Mouse (Mus musculus) lung, embryonic 15.5 days (tissue): ENCODE measurements at regions not wholly inside any gene's neighbourhood (a gene's known extent, or its start where the extent isn't known, plus 50 kb on each side); places are given as distances from the start of the nearest gene placed in this dataset.

Source experiments
- ATAC-seq: fragments of 200-750 bp; cut with Nextera tagmentation; 2 replicates; pipeline ENCODE4 v1.8.0; 2017; ENCODE audit warnings: moderate number of reproducible peaks, borderline replicate concordance; ENCODE audit not compliant: low FRiP score, low TSS enrichment; ENCODE audit errors: extremely low read depth
- H3K27ac ChIP-seq: fragments of 300-500 bp; sonication (generic); 2 replicates; pipeline ENCODE4 v1.5.1; 2015; ENCODE audit warnings: moderate library complexity, mild to moderate bottlenecking, inconsistent platforms
- H3K27me3 ChIP-seq: fragments of 300-500 bp; sonication (generic); 2 replicates; pipeline ENCODE4 v1.6.1; 2015; ENCODE audit warnings: inconsistent platforms
- H3K36me3 ChIP-seq: fragments of 300-500 bp; sonication (generic); 2 replicates; pipeline ENCODE4 v1.6.1; 2015; ENCODE audit warnings: inconsistent platforms
- H3K4me1 ChIP-seq: fragments of 300-500 bp; sonication (generic); 2 replicates; pipeline ENCODE4 v1.6.1; 2015; ENCODE audit warnings: inconsistent platforms
- H3K4me2 ChIP-seq: fragments of 300-500 bp; sonication (generic); 2 replicates; pipeline ENCODE4 v1.6.1; 2015; ENCODE audit warnings: inconsistent platforms, mild to moderate bottlenecking, moderate library complexity
- H3K4me3 ChIP-seq: fragments of 300-500 bp; sonication (generic); 2 replicates; pipeline ENCODE4 v1.5.1; 2015; ENCODE audit warnings: mild to moderate bottlenecking, inconsistent platforms
- H3K9ac ChIP-seq: fragments of 300-500 bp; sonication (generic); 2 replicates; pipeline ENCODE4 v1.6.1; 2015; ENCODE audit warnings: inconsistent platforms
- H3K9me3 ChIP-seq: fragments of 300-500 bp; sonication (generic); 2 replicates; pipeline ENCODE4 v1.6.1; 2016; ENCODE audit warnings: inconsistent platforms
- WGBS: fragments of 180-500 bp; shearing (Covaris S2); methylation state at CpG from one replicate; pipeline ENCODE4 v1.1.7; 2015; 5-methylcytosine and 5-hydroxymethylcytosine counted together

DNA sequence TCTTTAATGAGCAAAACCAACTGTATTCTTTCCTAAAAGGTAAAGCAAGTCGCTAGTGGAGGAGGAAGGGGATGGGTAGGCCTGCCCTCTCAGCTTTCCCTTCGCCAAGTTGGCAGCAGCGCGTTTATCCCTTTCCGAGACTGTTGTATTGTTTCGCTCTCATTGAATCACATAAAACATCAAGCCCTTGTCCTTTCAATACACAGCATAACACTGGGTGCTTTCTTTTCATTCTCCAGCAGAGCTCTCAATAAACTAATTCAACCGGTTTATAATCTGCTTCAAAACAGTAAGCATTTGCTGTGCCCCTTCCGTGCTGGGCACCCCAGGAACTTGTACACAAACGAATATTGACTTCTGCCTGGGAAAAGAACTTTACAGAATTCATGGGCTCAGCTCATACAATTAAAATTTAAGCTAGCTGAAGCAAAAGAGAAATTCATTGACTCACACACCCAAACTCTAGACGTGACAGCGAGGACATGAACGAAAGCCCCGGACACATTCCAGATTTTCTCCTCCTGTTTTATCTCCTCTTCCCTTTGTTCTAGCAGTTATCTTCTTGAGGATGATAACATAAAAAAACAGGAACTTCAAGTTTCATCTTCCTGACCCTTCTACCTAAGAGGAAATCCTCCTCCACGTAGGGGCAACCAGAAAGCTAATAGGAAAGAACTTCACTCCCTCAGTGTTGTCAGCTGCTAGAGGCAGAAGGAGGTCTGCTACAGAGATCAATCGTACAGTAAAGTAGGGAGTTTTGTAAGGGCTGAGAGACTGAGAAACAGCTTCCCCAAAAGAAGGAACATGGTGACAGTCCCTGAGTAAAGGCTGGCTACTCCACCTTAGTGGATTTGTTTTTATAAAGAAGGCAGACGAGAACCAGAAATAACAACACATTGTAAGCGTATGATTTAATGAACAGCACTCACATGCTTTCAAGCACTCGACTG, 177.9 kb downstream of the Kdr start:
- no peak overlapping the region for H3K27ac ChIP-seq
- no peak overlapping the region for H3K4me2 ChIP-seq
- no peak overlapping the region for H3K9ac ChIP-seq
- no peak overlapping the region for H3K4me3 ChIP-seq
- 59% methylated on average over 18 of the region's 18 CpGs for WGBS
- ATAC-seq, result no peak
- H3K36me3 ChIP-seq, result no peaks in the 10 kb centered on the region
- no peaks in the 10 kb centered on the region for H3K27me3 ChIP-seq
- no peaks in the 10 kb centered on the region for H3K9me3 ChIP-seq
- no peaks in the 10 kb centered on the region for H3K4me1 ChIP-seq

DNA sequence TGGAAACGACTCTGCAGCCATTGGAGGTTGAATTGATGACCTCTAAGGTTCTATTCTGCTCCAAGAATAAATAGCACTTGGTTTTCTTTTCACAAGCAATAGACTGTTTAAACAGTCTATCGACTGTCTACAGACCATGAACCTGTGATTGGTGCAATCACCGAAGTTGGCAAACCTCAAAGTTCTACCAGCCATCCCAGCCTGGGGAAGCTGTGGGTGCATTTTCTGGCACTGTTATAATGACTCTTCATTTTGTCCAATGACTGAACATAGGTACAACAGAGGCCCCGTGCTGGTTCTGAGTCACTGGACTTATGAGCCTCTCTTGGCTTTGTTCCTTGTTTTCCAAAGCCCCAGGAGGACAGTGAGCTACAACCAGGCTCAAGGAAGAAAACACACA, 178.6 kb downstream of the Kdr start:
- Histone ChIP-seq H3K4me1 (no peaks in the 10 kb centered on the region), H3K9ac (no peak overlapping the region), H3K4me2 (no peak overlapping the region), H3K27me3 (no peaks in the 10 kb centered on the region), H3K9me3 (no peaks in the 10 kb centered on the region), H3K36me3 (no peaks in the 10 kb centered on the region), H3K4me3 (no peak overlapping the region), H3K27ac (no peak overlapping the region)
- 75% methylated on average over 4 of the region's 4 CpGs for WGBS
- ATAC-seq, result no peak

DNA sequence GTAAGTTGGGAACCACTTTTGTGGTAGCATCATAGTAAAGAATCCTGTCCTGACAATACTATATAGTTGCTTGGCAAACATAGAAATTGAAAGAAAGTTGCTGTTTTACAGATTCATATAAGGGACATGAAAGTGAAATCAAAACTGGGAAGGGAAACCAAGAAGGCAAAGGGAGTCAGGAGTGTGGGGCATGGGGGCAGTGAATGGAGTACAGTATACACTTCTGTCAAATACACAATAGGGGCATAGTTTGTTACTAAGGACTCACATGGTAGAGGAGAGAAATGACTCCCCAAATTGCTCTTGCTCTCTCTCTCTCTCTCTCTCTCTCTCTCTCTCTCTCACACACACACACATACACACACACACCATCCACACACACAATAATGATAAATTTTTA, 185.1 kb downstream of the Kdr start:
- Histone ChIP-seq H3K36me3 (no peaks in the 10 kb centered on the region), H3K9me3 (no peaks in the 10 kb centered on the region), H3K4me1 (no peaks in the 10 kb centered on the region), H3K27ac (no peak overlapping the region), H3K4me3 (no peak overlapping the region), H3K9ac (no peak overlapping the region), H3K4me2 (no peak overlapping the region), H3K27me3 (no peaks in the 10 kb centered on the region)
- no peak for ATAC-seq

DNA sequence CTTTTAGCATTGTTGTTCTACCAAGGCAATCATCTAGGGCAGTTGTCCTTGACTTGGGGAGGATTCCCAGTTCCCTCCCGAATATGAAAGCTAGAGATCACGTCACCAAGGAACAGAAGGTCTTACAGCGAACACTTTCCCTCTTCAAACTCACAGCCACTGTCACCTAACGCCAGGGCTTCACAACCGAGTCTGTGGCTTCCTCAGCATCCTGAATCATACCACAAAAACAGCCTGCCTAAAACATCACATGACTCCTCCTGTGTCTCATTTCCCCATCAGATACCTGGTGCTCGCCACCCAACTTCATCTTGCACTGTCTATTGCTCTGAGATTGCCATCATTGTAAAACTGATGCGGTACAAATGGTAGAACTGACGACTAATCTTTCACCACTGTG, 186.5 kb downstream of the Kdr start:
- H3K27me3 ChIP-seq, result no peaks in the 10 kb centered on the region
- no peak overlapping the region for H3K27ac ChIP-seq
- no peak overlapping the region for H3K9ac ChIP-seq
- no peaks in the 10 kb centered on the region for H3K4me1 ChIP-seq
- no peak overlapping the region for H3K4me3 ChIP-seq
- H3K4me2 ChIP-seq, result no peak overlapping the region
- WGBS, result 78% methylated on average over 8 of the region's 8 CpGs
- H3K36me3 ChIP-seq, result no peaks in the 10 kb centered on the region
- H3K9me3 ChIP-seq, result no peaks in the 10 kb centered on the region
- ATAC-seq, result no peak

DNA sequence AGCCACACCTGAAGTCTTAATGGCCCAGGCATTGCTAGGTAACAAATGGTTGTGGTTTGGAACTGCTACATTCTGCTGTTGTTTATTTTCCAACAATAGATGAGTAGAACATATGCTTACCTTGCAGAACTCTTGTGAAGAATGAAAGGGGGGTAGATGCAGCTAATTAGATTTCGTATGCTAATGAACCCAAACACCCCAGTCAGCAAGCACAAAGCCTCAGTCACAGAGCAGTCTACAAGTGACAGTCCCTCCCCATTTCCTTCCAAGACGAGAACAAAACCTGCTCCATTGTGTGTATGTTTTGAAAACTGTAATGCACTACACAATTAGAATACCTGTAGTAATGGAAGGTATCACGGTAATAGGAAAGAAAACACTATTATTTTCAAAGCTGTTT, 190.2 kb downstream of the Kdr start:
- no peaks in the 10 kb centered on the region for H3K27me3 ChIP-seq
- no peak overlapping the region for H3K4me2 ChIP-seq
- H3K9ac ChIP-seq, result no peak overlapping the region
- H3K4me3 ChIP-seq, result no peak overlapping the region
- WGBS, result 65% methylated on average over 3 of the region's 3 CpGs
- no peaks in the 10 kb centered on the region for H3K4me1 ChIP-seq
- no peaks in the 10 kb centered on the region for H3K36me3 ChIP-seq
- no peaks in the 10 kb centered on the region for H3K9me3 ChIP-seq
- H3K27ac ChIP-seq, result no peak overlapping the region
- no peak for ATAC-seq

DNA sequence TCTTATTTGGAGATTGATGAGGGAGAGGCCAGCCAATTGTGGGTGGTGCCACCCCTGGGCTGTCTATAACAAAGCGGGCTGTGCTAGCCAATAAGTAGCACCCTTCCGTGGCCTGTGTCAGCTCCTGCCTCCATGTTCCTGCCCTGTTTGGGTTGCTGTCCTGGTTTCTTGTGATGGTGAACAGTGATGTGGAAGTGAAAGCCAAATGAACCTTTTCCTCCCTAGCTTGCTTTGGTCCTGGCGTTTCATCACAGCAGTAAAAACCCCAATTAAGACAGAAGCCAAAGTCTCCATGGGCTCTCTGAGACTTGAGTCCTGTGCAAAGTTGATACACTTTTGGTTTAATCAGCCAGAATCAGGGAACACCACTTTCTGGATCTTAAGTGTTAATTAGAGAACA, 192.1 kb downstream of the Kdr start:
- no peak overlapping the region for H3K9ac ChIP-seq
- no peaks in the 10 kb centered on the region for H3K9me3 ChIP-seq
- H3K4me2 ChIP-seq, result no peak overlapping the region
- no peaks in the 10 kb centered on the region for H3K36me3 ChIP-seq
- H3K27me3 ChIP-seq, result no peaks in the 10 kb centered on the region
- no peak overlapping the region for H3K27ac ChIP-seq
- no peak for ATAC-seq
- 91% methylated on average over 3 of the region's 3 CpGs for WGBS
- H3K4me1 ChIP-seq, result no peaks in the 10 kb centered on the region
- no peak overlapping the region for H3K4me3 ChIP-seq

DNA sequence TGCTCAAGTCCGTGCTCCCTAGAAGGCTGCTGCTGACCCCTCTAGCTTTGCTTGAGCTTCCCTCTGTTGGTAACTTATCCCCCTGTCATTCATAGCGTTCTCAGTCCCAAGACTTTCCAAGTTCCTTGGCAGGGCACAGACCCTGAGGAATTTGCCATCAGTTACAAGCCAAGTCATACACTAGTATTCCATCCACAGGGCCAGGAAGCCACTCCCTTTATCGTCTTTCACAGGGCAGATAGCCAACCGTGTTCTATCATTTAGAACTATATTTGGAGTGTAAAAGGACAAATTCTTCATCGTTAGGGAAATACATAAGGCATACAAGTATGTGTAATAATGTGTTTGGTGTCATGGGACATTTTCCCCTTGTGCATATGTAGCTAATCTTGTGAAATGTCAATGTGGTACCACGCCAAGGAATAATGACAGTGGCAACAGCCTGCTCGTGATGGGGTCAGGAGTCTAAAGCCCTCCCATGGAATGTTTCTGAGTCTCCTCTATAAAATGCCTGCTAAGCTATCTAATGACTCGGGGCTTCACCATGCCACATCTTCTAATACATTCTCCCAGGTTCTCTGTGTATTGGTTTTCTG, 193.2 kb downstream of the Kdr start:
- Histone ChIP-seq H3K4me1 (no peaks in the 10 kb centered on the region), H3K27ac (no peak overlapping the region), H3K9ac (no peak overlapping the region), H3K4me3 (no peak overlapping the region), H3K9me3 (no peaks in the 10 kb centered on the region), H3K27me3 (no peaks in the 10 kb centered on the region), H3K36me3 (no peaks in the 10 kb centered on the region), H3K4me2 (no peak overlapping the region)
- ATAC-seq, result peak; percentile 65; the same call in 1 of the 2 replicates
- 47% methylated on average over 8 of the region's 8 CpGs for WGBS

DNA sequence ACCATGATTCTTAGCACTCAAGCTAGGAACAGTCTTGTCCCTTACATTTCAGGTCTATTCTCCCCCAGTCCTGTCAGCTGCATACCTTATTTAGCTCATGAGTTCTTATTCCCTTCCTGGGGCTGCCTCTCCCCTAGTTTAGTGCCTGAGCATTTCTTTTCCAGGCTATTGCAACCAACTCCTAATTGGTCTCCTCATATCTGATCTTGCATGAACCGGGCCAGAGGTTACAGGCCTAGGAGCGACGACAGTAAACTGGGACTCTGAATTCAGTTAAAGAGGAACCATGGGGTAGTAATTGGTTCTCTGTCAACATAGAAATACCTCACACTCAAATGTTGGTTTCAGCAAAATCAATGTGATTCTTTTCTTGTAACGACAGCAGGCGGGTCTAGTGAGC, 195.9 kb downstream of the Kit start:
- 80% methylated on average over 5 of the region's 5 CpGs for WGBS
- no peaks in the 10 kb centered on the region for H3K9me3 ChIP-seq

DNA sequence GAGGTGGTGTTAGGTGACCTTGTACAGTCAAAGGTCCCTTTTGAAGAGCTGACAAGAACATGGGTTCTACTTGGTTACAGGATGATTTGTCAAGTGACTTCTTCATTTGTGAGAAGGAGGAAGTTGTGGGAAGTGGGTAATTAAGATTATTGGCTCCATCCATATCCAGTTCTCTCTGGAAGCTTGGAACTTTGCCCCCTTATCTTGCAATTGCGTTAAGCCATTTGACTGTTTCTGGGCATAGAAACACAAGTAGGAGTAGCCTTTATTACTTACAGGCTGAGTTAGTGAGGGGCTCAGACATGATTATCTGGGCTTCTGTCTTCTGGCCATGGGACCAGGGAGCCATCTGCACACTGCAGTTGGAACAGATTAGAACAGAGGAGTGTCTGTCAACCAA, 192.5 kb downstream of the Kit start:
- no peak overlapping the region for H3K4me2 ChIP-seq
- H3K36me3 ChIP-seq, result no peaks in the 10 kb centered on the region
- no peaks in the 10 kb centered on the region for H3K9me3 ChIP-seq
- ATAC-seq, result no peak
- no peak overlapping the region for H3K4me3 ChIP-seq
- no peak overlapping the region for H3K27ac ChIP-seq
- no peak overlapping the region for H3K9ac ChIP-seq
- WGBS, result 53% methylated on average over 1 of the region's 1 CpGs
- H3K4me1 ChIP-seq, result no peaks in the 10 kb centered on the region
- H3K27me3 ChIP-seq, result no peaks in the 10 kb centered on the region

More for the DNA sequence above, 195.9 kb downstream of the Kit start:
- no peak overlapping the region for H3K4me2 ChIP-seq
- no peaks in the 10 kb centered on the region for H3K4me1 ChIP-seq
- no peak for ATAC-seq
- H3K27me3 ChIP-seq, result no peaks in the 10 kb centered on the region
- H3K9ac ChIP-seq, result no peak overlapping the region
- no peak overlapping the region for H3K27ac ChIP-seq
- H3K4me3 ChIP-seq, result no peak overlapping the region
- no peaks in the 10 kb centered on the region for H3K36me3 ChIP-seq

DNA sequence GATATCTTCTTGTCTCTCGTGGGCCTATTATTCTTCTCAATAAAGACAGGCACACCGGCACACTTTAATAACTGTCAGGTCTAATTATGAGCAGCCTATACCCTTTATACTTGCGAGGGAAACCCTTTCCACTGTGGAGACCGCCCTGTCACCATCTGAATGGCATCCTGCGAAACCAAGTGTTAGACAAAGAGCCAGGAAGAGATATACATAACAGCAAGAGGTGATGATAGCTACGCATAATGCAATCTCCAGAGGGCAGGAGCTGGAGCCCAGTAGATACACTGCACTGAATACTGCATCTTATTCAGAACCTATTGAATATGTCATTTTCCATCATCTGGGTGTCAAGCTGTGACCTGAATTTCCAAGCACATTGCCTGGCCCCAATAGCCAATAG, 187.7 kb downstream of the Kit start:
- Histone ChIP-seq H3K36me3 (no peaks in the 10 kb centered on the region), H3K9ac (no peak overlapping the region), H3K27ac (no peak overlapping the region), H3K4me1 (no peaks in the 10 kb centered on the region), H3K4me3 (no peak overlapping the region), H3K4me2 (no peak overlapping the region), H3K9me3 (no peaks in the 10 kb centered on the region), H3K27me3 (no peaks in the 10 kb centered on the region)
- ATAC-seq, result no peak
- 59% methylated on average over 6 of the region's 6 CpGs for WGBS

DNA sequence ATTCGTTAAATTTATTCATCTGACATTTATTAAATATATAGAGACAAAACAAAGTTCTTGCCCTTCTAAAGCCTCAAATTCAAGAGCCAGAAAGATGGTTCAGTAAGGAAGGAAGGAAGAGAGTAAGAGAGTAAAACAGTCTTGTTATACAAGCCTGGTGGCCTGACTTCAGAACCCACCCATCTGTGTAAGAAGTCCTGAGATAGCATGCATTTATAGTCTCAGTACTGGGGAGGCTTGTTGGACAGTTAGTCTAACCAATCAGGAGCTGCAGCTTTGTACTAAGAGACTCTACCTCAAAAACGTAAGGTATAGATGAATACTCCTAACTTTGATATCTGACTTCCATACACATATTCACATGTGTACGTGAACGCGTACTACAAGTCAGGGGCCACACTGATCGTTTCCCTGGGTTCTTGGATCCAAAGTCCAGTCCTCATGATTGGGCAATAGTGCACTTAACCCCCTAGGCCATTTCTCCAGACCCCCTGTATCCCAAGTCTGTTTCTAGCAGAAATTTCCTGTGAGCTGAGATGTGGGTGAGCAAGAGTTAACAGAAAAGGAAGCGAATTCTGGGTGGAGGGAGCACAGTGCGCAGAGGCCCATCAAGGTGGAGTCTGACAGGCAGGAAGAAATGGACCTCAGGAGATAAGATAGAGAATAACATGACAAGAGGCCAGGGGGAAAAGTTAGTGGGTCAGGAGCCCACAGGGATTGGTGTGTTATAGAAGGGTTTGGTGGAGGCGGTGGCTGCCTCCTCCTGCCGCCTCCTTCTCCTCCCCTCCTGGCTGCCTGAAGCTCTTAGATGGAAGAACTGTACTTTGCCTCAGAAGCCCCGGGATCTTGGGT, 187.0 kb downstream of the Kit start:
- 52% methylated on average over 11 of the region's 11 CpGs for WGBS
- no peaks in the 10 kb centered on the region for H3K9me3 ChIP-seq
- H3K36me3 ChIP-seq, result no peaks in the 10 kb centered on the region
- H3K4me2 ChIP-seq, result no peak overlapping the region
- no peak overlapping the region for H3K4me3 ChIP-seq
- no peak overlapping the region for H3K27ac ChIP-seq
- no peaks in the 10 kb centered on the region for H3K4me1 ChIP-seq
- H3K27me3 ChIP-seq, result no peaks in the 10 kb centered on the region
- ATAC-seq, result peak; percentile 35; the same call in 1 of the 2 replicates
- H3K9ac ChIP-seq, result no peak overlapping the region

DNA sequence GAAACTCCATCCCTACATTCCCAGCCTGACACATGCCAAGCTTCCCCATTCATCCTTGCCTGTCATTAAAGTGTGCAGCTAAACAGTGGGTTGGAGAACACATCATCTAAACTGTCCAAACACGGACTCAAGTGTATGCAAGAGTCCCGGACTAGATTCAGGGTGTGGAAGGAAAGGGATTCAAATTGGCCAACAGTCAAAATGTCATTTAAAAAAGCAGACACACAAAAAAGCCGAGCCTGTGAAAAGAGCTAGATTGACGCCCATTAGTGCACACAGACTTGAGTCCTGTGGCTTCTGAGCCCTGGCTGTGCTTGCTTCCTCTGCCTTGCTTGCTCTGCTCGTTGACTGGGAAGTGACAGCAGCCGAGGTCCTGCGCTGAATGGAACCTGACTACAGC, 181.5 kb downstream of the Kit start:
- 42% methylated on average over 7 of the region's 7 CpGs for WGBS
- Histone ChIP-seq H3K9me3 (no peaks in the 10 kb centered on the region), H3K4me1 (peaks cover 6% of the 10 kb centered on the region; the same call in 1 of the 2 replicates), H3K4me2 (no peak overlapping the region), H3K4me3 (no peak overlapping the region), H3K9ac (no peak overlapping the region), H3K27ac (no peak overlapping the region), H3K27me3 (no peaks in the 10 kb centered on the region), H3K36me3 (no peaks in the 10 kb centered on the region)
- no peak for ATAC-seq
